Comparison of ENCODE assay signal across 18 mouse cellular contexts in the genomic region with DNA sequence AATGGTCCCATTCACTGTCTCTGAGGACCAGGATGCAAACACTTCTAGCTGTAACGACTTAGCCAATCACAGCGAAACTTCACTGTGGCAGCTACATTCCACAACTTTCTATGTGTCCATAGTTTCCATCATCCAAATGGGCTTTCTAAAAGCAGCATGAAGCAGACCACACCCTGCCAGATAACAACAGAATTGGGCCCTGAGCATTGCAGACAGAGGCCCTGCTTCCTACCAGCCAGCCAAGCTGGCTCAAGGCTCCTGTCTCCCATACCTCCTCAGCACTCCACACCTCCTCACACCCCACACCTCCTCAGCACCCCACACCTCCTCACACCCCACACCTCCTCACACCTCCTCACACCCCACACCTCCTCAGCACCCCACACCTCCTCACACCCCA.
DNase-seq lines count a peak whose midpoint lies in the region; ATAC-seq lines count a peak whose summit lies in the region.
"Had no signal": no experiment of that assay in that cellular context is flagged by ENCODE, and none has a peak within 500 bp of the region (broad histone marks: within the 10 kb centered on the region; RNA-seq: fewer than 3 reads in every experiment).

No protein-coding gene starts in this region.

- H3K9me3 ChIP-seq in liver, embryonic 12.5 days (replicated peaks) = no peaks in the 10 kb centered on the region
- no peaks in the 10 kb centered on the region for H3K9me3 ChIP-seq in liver, embryonic 11.5 days (ENCODE audit: control insufficient read depth, low read length)
- no peaks in the 10 kb centered on the region for H3K9me3 ChIP-seq in liver, embryonic 13.5 days (replicated peaks)
- H3K9me3 ChIP-seq in liver, embryonic 15.5 days (replicated peaks) = no peaks in the 10 kb centered on the region
- H3K9me3 ChIP-seq in midbrain, embryonic 15.5 days = no peaks in the 10 kb centered on the region
- H3K9me3 ChIP-seq: embryonic facial prominence, embryonic 10.5 days; embryonic facial prominence, embryonic 12.5 days; forebrain, embryonic 13.5 days; forebrain, embryonic 15.5 days had no signal

- H3K4me1 ChIP-seq in liver, embryonic 12.5 days = peaks cover 58% of the 10 kb centered on the region
- 0 out of 2 replicates have a peak, but pooled peaks cover 9% of the 10 kb centered on the region for H3K4me1 ChIP-seq in liver, embryonic 11.5 days (replicated peaks; ENCODE audit: control insufficient read depth, insufficient read depth, low read length)
- peaks cover 53% of the 10 kb centered on the region for H3K4me1 ChIP-seq in liver, embryonic 13.5 days (replicated peaks)
- H3K4me1 ChIP-seq in liver, embryonic 15.5 days (replicated peaks) = peaks cover 40% of the 10 kb centered on the region
- no peaks in the 10 kb centered on the region for H3K4me1 ChIP-seq in midbrain, embryonic 15.5 days
- H3K4me1 ChIP-seq: forebrain, embryonic 15.5 days had no signal

- DNase-seq in liver, embryonic 11.5 days (ENCODE audit: low spot score) = no peak
- DNase-seq in liver, embryonic 13.5 days = no peak
- no peak for DNase-seq in layer of hippocampus, postnatal 36 days
- DNase-seq: adrenal gland, adult 8-10 months; adrenal gland, postnatal 14 days; adrenal gland, postnatal 36 days; cerebellum, adult 11-12 months; cerebellum, adult 2 months; cerebellum, adult 9-10 months; cerebellum, postnatal 10 days; cerebellum, postnatal 25 days had no signal

- no peak overlapping the region for H3K4me3 ChIP-seq in liver, embryonic 12.5 days
- H3K4me3 ChIP-seq in liver, embryonic 11.5 days (ENCODE audit: low read depth, low read length) = no peak overlapping the region
- no peak overlapping the region for H3K4me3 ChIP-seq in liver, embryonic 13.5 days (replicated peaks)
- no peak overlapping the region for H3K4me3 ChIP-seq in liver, embryonic 15.5 days (replicated peaks)
- H3K4me3 ChIP-seq in midbrain, embryonic 15.5 days = no peak overlapping the region
- H3K4me3 ChIP-seq: embryonic facial prominence, embryonic 10.5 days; embryonic facial prominence, embryonic 12.5 days; forebrain, embryonic 13.5 days; forebrain, embryonic 15.5 days had no signal

- no peak overlapping the region for H3K9ac ChIP-seq in liver, embryonic 12.5 days
- no peak overlapping the region for H3K9ac ChIP-seq in liver, embryonic 11.5 days (ENCODE audit: low read depth, low read length)
- H3K9ac ChIP-seq in liver, embryonic 13.5 days = peak overlapping the region; percentile 22; the same call in 1 of the 2 replicates
- H3K9ac ChIP-seq in liver, embryonic 15.5 days = no peak overlapping the region
- H3K9ac ChIP-seq in midbrain, embryonic 15.5 days = no peak overlapping the region
- H3K9ac ChIP-seq: embryonic facial prominence, embryonic 12.5 days; forebrain, embryonic 13.5 days; forebrain, embryonic 15.5 days had no signal

- ATAC-seq in liver, embryonic 12.5 days = peak; percentile 50; the same call in 1 of the 2 replicates
- ATAC-seq in liver, embryonic 11.5 days (replicated peaks; ENCODE audit: low FRiP score) = no peak; the same call in 1 of the 2 replicates
- ATAC-seq in liver, embryonic 13.5 days (ENCODE audit: low read depth) = peak; percentile 62
- ATAC-seq in liver, embryonic 15.5 days (ENCODE audit: insufficient read depth) = 0 out of 2 replicates have a peak, but pooled peaks have one; percentile 44
- no peak for ATAC-seq in midbrain, embryonic 15.5 days (replicated peaks)
- ATAC-seq: forebrain, embryonic 13.5 days; forebrain, embryonic 15.5 days had no signal

- H3K36me3 ChIP-seq in liver, embryonic 12.5 days = no peaks in the 10 kb centered on the region
- H3K36me3 ChIP-seq in liver, embryonic 11.5 days (ENCODE audit: control insufficient read depth, insufficient read depth, low read length) = no peaks in the 10 kb centered on the region
- H3K36me3 ChIP-seq in liver, embryonic 13.5 days = no peaks in the 10 kb centered on the region
- H3K36me3 ChIP-seq in liver, embryonic 15.5 days (replicated peaks) = no peaks in the 10 kb centered on the region
- H3K36me3 ChIP-seq in midbrain, embryonic 15.5 days (replicated peaks) = no peaks in the 10 kb centered on the region
- H3K36me3 ChIP-seq: embryonic facial prominence, embryonic 10.5 days; embryonic facial prominence, embryonic 12.5 days; forebrain, embryonic 15.5 days had no signal

- WGBS in liver, embryonic 12.5 days (ENCODE audit: insufficient replicate concordance) = 80% methylated on average over 2 of the region's 2 CpGs
- 85% methylated on average over 2 of the region's 2 CpGs for WGBS in liver, embryonic 11.5 days
- WGBS in liver, embryonic 13.5 days (ENCODE audit: insufficient replicate concordance) = 86% methylated on average over 2 of the region's 2 CpGs
- 78% methylated on average over 2 of the region's 2 CpGs for WGBS in liver, embryonic 15.5 days (ENCODE audit: insufficient replicate concordance)
- 85% methylated on average over 2 of the region's 2 CpGs for WGBS in midbrain, embryonic 15.5 days

- no peak overlapping the region for H3K27ac ChIP-seq in liver, embryonic 12.5 days
- H3K27ac ChIP-seq in liver, embryonic 11.5 days (ENCODE audit: low read depth, low read length) = no peak overlapping the region
- no peak overlapping the region for H3K27ac ChIP-seq in liver, embryonic 13.5 days
- no peak overlapping the region for H3K27ac ChIP-seq in liver, embryonic 15.5 days (replicated peaks)
- H3K27ac ChIP-seq in midbrain, embryonic 15.5 days = no peak overlapping the region
- H3K27ac ChIP-seq: embryonic facial prominence, embryonic 10.5 days; embryonic facial prominence, embryonic 12.5 days; forebrain, embryonic 13.5 days; forebrain, embryonic 15.5 days had no signal

- peak overlapping the region; percentile 19; the same call in 1 of the 2 replicates for H3K4me2 ChIP-seq in liver, embryonic 12.5 days
- H3K4me2 ChIP-seq in liver, embryonic 11.5 days = no peak overlapping the region
- peak overlapping the region; percentile 3; the same call in 1 of the 2 replicates for H3K4me2 ChIP-seq in liver, embryonic 13.5 days
- peak overlapping the region; percentile 6; the same call in 1 of the 2 replicates for H3K4me2 ChIP-seq in liver, embryonic 15.5 days
- no peak overlapping the region for H3K4me2 ChIP-seq in midbrain, embryonic 15.5 days
- H3K4me2 ChIP-seq: embryonic facial prominence, embryonic 12.5 days; forebrain, embryonic 13.5 days; forebrain, embryonic 15.5 days had no signal

- peaks cover 42% of the 10 kb centered on the region for H3K27me3 ChIP-seq in liver, embryonic 12.5 days (replicated peaks)
- no peaks in the 10 kb centered on the region for H3K27me3 ChIP-seq in liver, embryonic 11.5 days (replicated peaks; ENCODE audit: control insufficient read depth, insufficient read depth, low read length)
- 0 out of 2 replicates have a peak, but pooled peaks cover 17% of the 10 kb centered on the region for H3K27me3 ChIP-seq in liver, embryonic 13.5 days
- peaks cover 24% of the 10 kb centered on the region for H3K27me3 ChIP-seq in liver, embryonic 15.5 days
- no peaks in the 10 kb centered on the region for H3K27me3 ChIP-seq in midbrain, embryonic 15.5 days (replicated peaks)
- H3K27me3 ChIP-seq: embryonic facial prominence, embryonic 12.5 days; forebrain, embryonic 13.5 days; forebrain, embryonic 15.5 days had no signal

Comparison
In these comparisons a context has a peak if more than half of its experiments do, and no peak if none do; other contexts are left out.
1. ATAC-seq: peak in liver, embryonic 12.5 days (single experiment), liver, embryonic 13.5 days (single experiment) and liver, embryonic 15.5 days (single experiment); none in liver, embryonic 11.5 days (single experiment) and midbrain, embryonic 15.5 days (single experiment).
2. H3K4me2 ChIP-seq: peak in liver, embryonic 12.5 days (single experiment), liver, embryonic 13.5 days (single experiment) and liver, embryonic 15.5 days (single experiment); none in liver, embryonic 11.5 days (single experiment) and midbrain, embryonic 15.5 days (single experiment).